Comparison of ENCODE assay signal across 21 mouse cellular contexts in the genomic region with DNA sequence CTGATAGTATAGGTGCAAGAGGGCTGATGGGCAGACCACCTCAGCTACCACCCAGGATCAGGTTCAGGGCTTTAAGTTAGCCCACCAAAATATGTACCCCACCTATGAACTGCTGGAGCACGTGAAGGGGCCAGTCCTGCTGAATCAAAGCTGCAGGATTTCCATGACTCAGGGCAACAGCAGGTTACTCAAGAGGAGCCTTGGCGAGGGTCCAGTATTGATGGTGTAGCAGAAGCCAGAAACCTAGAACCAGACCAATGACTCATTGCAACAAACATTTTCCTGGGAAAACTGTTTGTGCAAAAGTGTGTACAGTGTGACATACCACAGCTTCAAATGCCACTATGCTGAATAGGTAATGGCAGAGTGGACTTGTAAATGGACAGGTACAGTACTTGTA. TPM values are rescaled to one million over a fixed set of nuclear protein-coding genes. Genes with fewer than 3 reads are reported as not detected.
DNase-seq lines count a peak whose midpoint lies in the region; ATAC-seq and TF ChIP-seq lines count a peak whose summit lies in the region.
"Had no signal": no experiment of that assay in that cellular context is flagged by ENCODE, and none has a peak within 500 bp of the region (broad histone marks: within the 10 kb centered on the region; RNA-seq: fewer than 3 reads in every experiment).

No protein-coding gene starts in this region.

- no peak overlapping the region for H3K4me3 ChIP-seq in liver, postnatal 0 days (ENCODE audit: low read depth, low read length)
- no peak overlapping the region for H3K4me3 ChIP-seq in hindbrain, postnatal 0 days (ENCODE audit: low read length)
- H3K4me3 ChIP-seq: embryonic facial prominence, embryonic 12.5 days; erythroblast, embryonic 14.5 days; forebrain, embryonic 15.5 days; heart, embryonic 15.5 days; limb, embryonic 15.5 days; neural tube, embryonic 15.5 days had no signal

- H3K4me2 ChIP-seq in liver, postnatal 0 days (ENCODE audit: low read depth, low read length), result no peak overlapping the region
- no peak overlapping the region for H3K4me2 ChIP-seq in hindbrain, postnatal 0 days (ENCODE audit: low read depth, low read length)
- H3K4me2 ChIP-seq: embryonic facial prominence, embryonic 12.5 days; forebrain, embryonic 15.5 days; heart, embryonic 15.5 days; limb, embryonic 15.5 days; neural tube, embryonic 15.5 days had no signal

- DNase-seq in liver, postnatal 0 days, result peak; percentile 51
- no peak for DNase-seq in liver
- DNase-seq in adipocyte (ENCODE audit: low spot score), result peak; percentile 76
- DNase-seq in brain, adult 2 months (ENCODE audit: low read depth, low spot score), result peak; percentile 69
- peak; percentile 56 for DNase-seq in fibroblast of lung, adult 2 months (ENCODE audit: low read depth)
- DNase-seq in lung, postnatal 14 days, result no peak
- DNase-seq in hindbrain, postnatal 0 days (ENCODE audit: low spot score), result no peak
- DNase-seq: gastrocnemius, postnatal 36 days; heart, postnatal 4 days; kidney, adult 11 months; kidney, postnatal 14 days; lung, postnatal 10 days had no signal

- H3K9ac ChIP-seq in liver, postnatal 0 days (replicated peaks), result no peak overlapping the region
- no peak overlapping the region for H3K9ac ChIP-seq in hindbrain, postnatal 0 days (replicated peaks; ENCODE audit: low read length)
- H3K9ac ChIP-seq: embryonic facial prominence, embryonic 12.5 days; forebrain, embryonic 15.5 days; heart, embryonic 15.5 days; limb, embryonic 15.5 days; neural tube, embryonic 15.5 days had no signal

- 75% methylated on average over 2 of the region's 2 CpGs for WGBS in liver, postnatal 0 days (ENCODE audit: insufficient replicate concordance)
- 83% methylated on average over 2 of the region's 2 CpGs for WGBS in hindbrain, postnatal 0 days

- no peaks in the 10 kb centered on the region for H3K27me3 ChIP-seq in liver, postnatal 0 days (ENCODE audit: insufficient read depth, low read length)
- no peaks in the 10 kb centered on the region for H3K27me3 ChIP-seq in hindbrain, postnatal 0 days (ENCODE audit: insufficient read depth, low read length)
- H3K27me3 ChIP-seq: embryonic facial prominence, embryonic 12.5 days; forebrain, embryonic 15.5 days; heart, embryonic 15.5 days; limb, embryonic 15.5 days; megakaryocyte, embryonic 14.5 days; neural tube, embryonic 15.5 days had no signal

- TF ChIP-seq EP300 in liver, postnatal 0 days (IDR thresholded peaks at IDR 0.05; ENCODE audit: low read depth), result no peak

- no peaks in the 10 kb centered on the region for H3K9me3 ChIP-seq in liver, postnatal 0 days (ENCODE audit: low read length)
- H3K9me3 ChIP-seq in hindbrain, postnatal 0 days (ENCODE audit: low read length), result no peaks in the 10 kb centered on the region
- H3K9me3 ChIP-seq: embryonic facial prominence, embryonic 12.5 days; forebrain, embryonic 15.5 days; heart, embryonic 15.5 days; limb, embryonic 15.5 days; megakaryocyte, embryonic 14.5 days; neural tube, embryonic 15.5 days had no signal

- no peak for TF ChIP-seq CTCF in liver, postnatal 0 days (IDR thresholded peaks at IDR 0.05; ENCODE audit: low read depth)
- no peak for TF ChIP-seq CTCF in hindbrain, postnatal 0 days (IDR thresholded peaks at IDR 0.05; ENCODE audit: low read depth)

- no peaks in the 10 kb centered on the region for H3K4me1 ChIP-seq in liver, postnatal 0 days (ENCODE audit: insufficient read depth)
- H3K4me1 ChIP-seq in hindbrain, postnatal 0 days (ENCODE audit: insufficient read depth, low read length), result no peaks in the 10 kb centered on the region
- H3K4me1 ChIP-seq: embryonic facial prominence, embryonic 12.5 days; forebrain, embryonic 15.5 days; heart, embryonic 15.5 days; limb, embryonic 15.5 days; neural tube, embryonic 15.5 days had no signal

- no peak overlapping the region for H3K27ac ChIP-seq in liver, postnatal 0 days (ENCODE audit: low read depth)
- no peak overlapping the region for H3K27ac ChIP-seq in hindbrain, postnatal 0 days
- H3K27ac ChIP-seq: embryonic facial prominence, embryonic 12.5 days; forebrain, embryonic 15.5 days; heart, embryonic 15.5 days; limb, embryonic 15.5 days; neural tube, embryonic 15.5 days had no signal

- ATAC-seq in liver, postnatal 0 days, result peak; percentile 33; the same call in 1 of the 2 replicates
- ATAC-seq in hindbrain, postnatal 0 days, result no peak
- ATAC-seq: forebrain, embryonic 15.5 days; hindbrain, embryonic 16.5 days; midbrain, embryonic 16.5 days had no signal

- no peaks in the 10 kb centered on the region for H3K36me3 ChIP-seq in liver, postnatal 0 days (replicated peaks; ENCODE audit: insufficient read depth, low read length)
- H3K36me3 ChIP-seq in hindbrain, postnatal 0 days (ENCODE audit: insufficient read depth, low read length), result peaks cover 3% of the 10 kb centered on the region; the same call in 1 of the 2 replicates

RNA-seq across cellular contexts. Expression of a gene that starts 9.0 kb away (rescaled TPM):
- polyA plus RNA-seq in liver, postnatal 0 days (2015; fragmentation: Nextera tagmentation; extraction: Ambion mirVana), result 3.2 and 3.7 TPM in 2 replicates
- 6.5 and 8.7 TPM in 2 replicates for total RNA-seq in hindbrain, postnatal 0 days (2014; rRNA removed)
- 13.2 and 15.5 TPM in 2 replicates for polyA plus RNA-seq in hindbrain, postnatal 0 days (2015; fragmentation: Nextera tagmentation; extraction: Ambion mirVana)

RNA-seq across cellular contexts. Expression of a gene that starts 22.5 kb away (rescaled TPM):
- polyA plus RNA-seq in liver, postnatal 0 days (2015; fragmentation: Nextera tagmentation; extraction: Ambion mirVana), result 0.85 and 1.2 TPM in 2 replicates
- total RNA-seq in hindbrain, postnatal 0 days (2014; rRNA removed), result 2.0 and 2.1 TPM in 2 replicates
- 2.1 and 2.3 TPM in 2 replicates for polyA plus RNA-seq in hindbrain, postnatal 0 days (2015; fragmentation: Nextera tagmentation; extraction: Ambion mirVana)

Comparison
In these comparisons a context has a peak if more than half of its experiments do, and no peak if none do; other contexts are left out.
1. DNase-seq: peak in liver, postnatal 0 days (single experiment), adipocyte (single experiment), brain, adult 2 months (single experiment) and fibroblast of lung, adult 2 months (single experiment); none in liver (single experiment), lung, postnatal 14 days (single experiment) and hindbrain, postnatal 0 days (single experiment).